ENCODE assay signal across 17 mouse cellular contexts in the genomic region with DNA sequence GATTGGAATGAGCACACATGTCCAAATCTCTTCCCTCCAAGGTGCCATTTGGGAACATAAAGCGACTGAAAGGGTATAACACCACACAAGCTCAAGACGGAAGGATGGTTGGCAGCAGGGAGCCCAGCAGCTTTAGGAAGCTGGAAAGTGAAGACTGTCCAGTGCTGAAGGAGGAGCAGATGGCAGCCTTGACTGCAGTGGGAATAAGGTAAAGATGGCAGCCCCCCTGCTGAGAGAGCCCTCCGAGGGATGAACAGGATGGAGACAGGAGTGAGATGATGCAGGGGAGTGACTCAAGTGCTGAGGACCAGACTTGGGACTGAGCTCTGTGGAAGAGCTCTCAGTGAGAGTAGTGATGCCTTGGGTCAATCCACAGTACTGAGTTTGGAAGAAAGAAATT.
"Had no signal": no experiment of that assay in that cellular context is flagged by ENCODE, and none has a peak within 500 bp of the region (broad histone marks: within the 10 kb centered on the region; RNA-seq: fewer than 3 reads in every experiment).

No protein-coding gene starts in this region.

- H3K4me1 ChIP-seq: liver, embryonic 13.5 days; midbrain, embryonic 12.5 days; midbrain, embryonic 15.5 days; neural tube, embryonic 12.5 days; neural tube, embryonic 15.5 days; stomach, embryonic 15.5 days had no signal

- DNase-seq: kidney, adult 8-10 months; kidney, postnatal 10 days; kidney, postnatal 36 days; liver, embryonic 13.5 days; lung, adult 2 months; lung, postnatal 14 days; right cerebral cortex, adult 18-20 months; right cerebral cortex, postnatal 14 days; right cerebral cortex, postnatal 4 days; thymus, postnatal 36 days had no signal

- H3K36me3 ChIP-seq: liver, embryonic 13.5 days; stomach, embryonic 15.5 days had no signal

- H3K27ac ChIP-seq: kidney, embryonic 15.5 days; liver, embryonic 13.5 days; macrophage; midbrain, embryonic 12.5 days; midbrain, embryonic 15.5 days; neural tube, embryonic 12.5 days; neural tube, embryonic 15.5 days; stomach, embryonic 15.5 days had no signal

- H3K27me3 ChIP-seq: kidney, embryonic 15.5 days; liver, embryonic 13.5 days; midbrain, embryonic 12.5 days; midbrain, embryonic 15.5 days; neural tube, embryonic 12.5 days; neural tube, embryonic 15.5 days; stomach, embryonic 15.5 days had no signal

- H3K9me3 ChIP-seq: kidney, embryonic 15.5 days; liver, embryonic 13.5 days; midbrain, embryonic 12.5 days; midbrain, embryonic 15.5 days; neural tube, embryonic 12.5 days; neural tube, embryonic 15.5 days; stomach, embryonic 15.5 days had no signal

- ATAC-seq: midbrain, embryonic 15.5 days had no signal

- H3K4me3 ChIP-seq: kidney, embryonic 15.5 days; liver, embryonic 13.5 days; midbrain, embryonic 12.5 days; midbrain, embryonic 15.5 days; neural tube, embryonic 12.5 days; neural tube, embryonic 15.5 days; stomach, embryonic 15.5 days had no signal
